Mouse (Mus musculus) cerebellum, adult 9-10 months (tissue): Measurements from ENCODE around the gene Dtnbp1.
A peak's percentile ranks its signal among the peaks of the same experiment; 100 is the strongest.

ENCODE experiments used
- DNase-seq: peaks from one replicate; pipeline ENCODE4 v3.0.0; 2022

Gene Dtnbp1

DNA sequence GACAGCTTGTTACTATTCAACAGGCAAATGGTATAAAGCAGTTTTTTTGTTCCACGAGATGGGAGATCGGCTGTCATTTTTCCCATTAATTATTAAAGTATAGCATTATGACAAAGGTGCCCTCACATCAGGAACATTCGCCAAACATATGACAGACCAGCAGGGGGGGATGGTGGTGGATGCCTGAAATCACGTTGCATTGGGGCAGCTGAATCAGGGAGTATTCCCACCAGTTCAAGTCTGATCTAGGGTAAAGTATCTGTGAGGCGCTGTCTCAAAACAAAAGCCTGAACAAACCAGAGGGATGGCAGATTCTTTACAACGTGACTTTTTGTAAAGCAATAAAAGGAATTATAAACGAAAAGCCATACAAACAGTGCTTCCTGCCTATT lies 1.1 kb downstream of the Dtnbp1 start:
- DNase-seq: peak; percentile 59

DNA sequence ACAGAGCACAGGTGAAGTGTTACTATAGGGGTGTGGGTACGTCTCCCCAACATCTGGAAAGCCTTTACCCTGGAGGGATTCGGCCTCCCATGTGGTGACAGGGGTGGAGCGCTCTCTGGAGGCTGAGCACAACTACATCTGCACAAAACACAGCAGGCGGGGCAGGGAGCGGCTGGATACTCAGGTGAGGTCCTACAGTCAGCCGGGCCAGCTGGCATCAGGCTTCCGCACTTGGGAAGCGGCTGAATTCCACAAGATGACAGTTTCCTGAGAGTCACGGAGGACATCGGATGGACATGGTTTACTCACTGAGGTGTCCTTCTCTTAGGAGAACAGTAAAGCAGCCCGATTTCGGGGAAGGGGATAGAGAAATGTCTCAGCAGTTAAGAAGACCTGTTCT lies 2.7 kb downstream of the Dtnbp1 start:
- no peak for DNase-seq

DNA sequence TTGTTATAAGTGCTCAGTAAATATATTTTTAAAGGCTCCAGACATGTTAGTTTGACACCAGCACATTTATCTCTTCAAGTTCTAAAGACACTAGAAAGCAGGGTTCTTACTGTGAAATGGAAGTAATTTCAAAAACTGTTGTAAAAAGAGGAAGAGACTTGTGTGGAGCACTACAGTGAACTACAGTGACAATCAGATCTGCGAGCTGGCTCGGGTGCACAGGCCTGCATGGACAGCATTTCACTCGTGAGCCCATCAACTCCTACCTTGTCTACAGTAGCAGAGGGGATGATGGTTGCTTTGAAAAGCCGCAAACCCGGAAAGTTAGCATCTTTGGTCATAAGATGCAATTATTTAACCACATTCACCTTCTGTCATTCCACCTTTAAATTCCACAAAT lies 5.6 kb downstream of the Dtnbp1 start:
- DNase-seq: no peak

- DNase-seq: no peak
Measured at GRCm38 (mm10) chr13:44992550-44993205, 9.3 kb downstream of the Dtnbp1 start.

- DNase-seq: no peak
Measured at GRCm38 (mm10) chr13:44991936-44992335, 10.0 kb downstream of the Dtnbp1 start.

- DNase-seq: no peak
Measured at GRCm38 (mm10) chr13:44990073-44990682, 11.8 kb downstream of the Dtnbp1 start.

GRCm38 (mm10) chr13:44986352-44986751 lies 15.6 kb downstream of the Dtnbp1 start:
- no peak for DNase-seq

DNA sequence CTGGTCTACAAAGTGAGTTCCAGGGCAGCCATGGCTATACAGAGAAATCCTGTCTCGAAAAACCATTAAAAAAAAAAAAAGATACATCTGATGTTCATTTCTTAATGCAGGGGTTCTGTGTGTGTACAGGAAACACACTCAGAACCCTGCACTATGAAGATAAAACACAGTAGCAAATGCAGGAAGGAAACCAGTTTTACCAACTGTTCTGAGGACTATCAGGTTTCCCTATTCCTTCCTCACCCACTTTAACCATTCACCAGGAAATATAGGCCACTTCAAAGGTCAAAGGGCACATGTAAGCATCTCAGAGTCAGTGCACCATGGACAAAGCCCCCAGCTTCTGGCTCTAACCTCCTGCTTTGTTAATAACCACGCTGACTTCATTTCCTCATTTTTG lies 16.6 kb downstream of the Dtnbp1 start:
- DNase-seq: no peak

DNA sequence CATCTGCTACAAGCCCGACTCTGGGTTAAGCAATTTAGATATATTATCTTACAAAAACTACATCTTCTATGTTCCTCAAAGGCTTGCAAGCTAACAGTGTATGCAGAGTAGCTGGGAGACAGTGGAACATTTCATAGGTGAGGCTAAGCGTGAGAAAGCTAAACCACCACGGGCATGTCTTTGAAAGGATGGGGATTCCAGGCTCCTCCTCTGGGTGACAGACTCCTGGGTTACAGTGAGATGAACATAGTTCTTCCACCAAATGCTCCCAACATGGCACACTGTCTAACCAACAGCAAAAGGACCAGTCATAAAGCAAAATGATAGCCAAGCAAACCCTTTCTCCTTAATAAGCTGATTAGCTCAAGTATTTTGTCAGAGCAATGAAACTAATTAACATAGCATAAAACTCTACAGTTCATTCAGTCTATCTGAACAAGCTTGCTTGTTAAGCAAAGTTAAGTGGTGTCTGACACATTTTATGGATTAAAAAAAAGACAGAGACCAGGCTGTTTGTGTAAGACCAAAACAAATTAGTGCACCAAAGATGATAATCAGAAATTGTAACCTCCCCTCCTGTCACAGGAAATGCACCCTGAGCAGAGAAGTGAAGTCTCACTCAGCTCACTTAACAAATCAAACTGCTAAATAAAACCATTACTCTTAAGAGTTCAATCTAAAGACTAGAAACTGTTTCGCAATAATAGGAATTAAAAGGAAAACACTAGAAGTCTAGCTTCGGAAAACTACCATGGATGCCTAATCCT lies 18.1 kb downstream of the Dtnbp1 start:
- no peak for DNase-seq

DNA sequence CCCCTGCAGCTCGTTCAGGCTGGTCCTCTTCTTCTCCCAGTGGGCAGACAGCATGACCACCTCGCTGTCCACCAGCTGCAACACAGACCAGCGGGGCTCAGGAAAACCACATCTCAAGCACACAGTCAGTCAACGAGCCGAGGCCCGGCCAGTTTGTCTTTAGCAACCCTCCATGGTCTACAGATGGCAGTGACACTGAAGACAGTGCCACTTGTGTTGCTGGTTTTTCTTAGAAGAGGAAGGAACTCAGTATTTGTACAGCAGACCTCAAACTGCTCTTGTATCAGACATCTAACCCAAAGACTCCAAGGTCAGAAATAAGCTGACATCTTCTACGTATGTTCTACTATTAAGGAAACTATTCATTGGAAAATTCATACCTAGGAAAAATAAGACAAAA lies 19.1 kb downstream of the Dtnbp1 start:
- no peak for DNase-seq

DNA sequence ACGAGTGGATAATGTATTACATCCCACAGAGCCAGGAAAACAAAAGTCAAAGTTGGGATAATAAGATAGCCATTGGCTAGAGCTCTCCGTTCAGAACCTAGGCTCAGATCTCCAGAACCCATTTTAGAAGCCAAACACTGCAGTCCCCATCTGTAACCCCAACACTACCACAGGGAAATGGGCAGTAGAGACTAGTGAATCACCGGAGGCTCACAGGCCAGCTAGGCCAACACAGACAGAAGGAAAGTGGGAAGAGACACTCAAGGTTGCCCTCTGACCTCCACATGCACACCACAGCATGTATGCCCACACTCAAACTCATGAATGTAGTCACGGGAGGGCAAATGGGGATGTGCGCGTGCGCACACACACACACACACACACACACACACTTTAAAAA lies 22.5 kb downstream of the Dtnbp1 start:
- no peak for DNase-seq

GRCm38 (mm10) chr13:44977483-44978141 lies 24.3 kb downstream of the Dtnbp1 start:
- DNase-seq: peak; percentile 65

DNA sequence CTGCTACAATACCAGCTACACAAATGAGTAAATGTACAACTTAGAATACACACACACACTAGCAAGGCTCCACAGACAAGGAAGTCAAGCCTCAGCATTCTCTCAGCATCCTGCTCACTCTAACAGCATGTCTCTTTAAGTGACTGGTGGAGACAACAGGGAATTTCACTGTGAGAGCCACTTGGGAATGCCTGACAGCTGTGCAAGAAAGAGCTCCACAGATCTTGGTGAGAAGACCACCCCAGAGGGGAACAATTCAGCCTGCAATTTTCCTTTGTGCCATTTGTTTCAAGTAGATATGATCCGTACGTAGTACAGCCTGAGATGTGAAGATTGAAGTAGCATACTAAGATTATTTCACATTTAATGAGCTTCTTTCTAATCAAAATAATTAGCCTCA lies 24.9 kb downstream of the Dtnbp1 start:
- DNase-seq: no peak

DNA sequence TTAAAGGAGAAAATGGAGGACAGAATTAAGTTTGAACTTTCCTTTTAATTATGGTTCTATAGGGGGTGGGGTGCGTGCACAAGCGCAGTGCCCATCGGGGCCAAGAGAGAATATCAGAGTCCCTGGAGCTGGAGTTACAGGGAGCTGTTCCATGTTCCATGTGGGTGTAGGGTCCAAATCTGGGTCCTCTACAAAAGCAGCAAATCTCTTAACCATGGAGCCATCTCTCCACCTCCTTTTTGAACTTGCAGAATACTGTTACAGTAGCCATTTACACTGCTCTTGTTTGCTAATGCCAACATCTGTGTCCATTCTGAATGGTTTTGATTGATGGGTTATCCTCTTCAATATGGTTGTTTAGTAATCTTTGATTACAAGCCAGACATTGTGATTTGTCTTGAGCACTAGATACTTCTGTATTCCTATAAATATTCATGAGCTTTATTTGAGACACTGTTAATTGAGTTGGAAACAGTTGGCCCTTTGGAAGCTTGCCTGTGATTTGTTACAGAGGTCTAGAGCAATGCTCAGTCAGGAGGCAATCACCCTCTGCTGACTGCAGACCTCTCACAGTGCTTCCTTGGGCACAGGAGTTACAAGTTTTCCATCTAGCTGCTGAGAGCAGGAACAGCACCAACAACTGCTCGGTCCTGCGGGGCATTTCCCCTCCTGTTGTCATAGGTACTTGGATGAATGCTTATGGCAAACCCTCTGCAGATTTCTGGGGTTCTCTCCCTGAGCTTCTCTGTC lies 41.2 kb downstream of the Dtnbp1 start:
- peak; percentile 31 for DNase-seq

GRCm38 (mm10) chr13:44957049-44957448 lies 44.9 kb downstream of the Dtnbp1 start:
- no peak for DNase-seq

DNA sequence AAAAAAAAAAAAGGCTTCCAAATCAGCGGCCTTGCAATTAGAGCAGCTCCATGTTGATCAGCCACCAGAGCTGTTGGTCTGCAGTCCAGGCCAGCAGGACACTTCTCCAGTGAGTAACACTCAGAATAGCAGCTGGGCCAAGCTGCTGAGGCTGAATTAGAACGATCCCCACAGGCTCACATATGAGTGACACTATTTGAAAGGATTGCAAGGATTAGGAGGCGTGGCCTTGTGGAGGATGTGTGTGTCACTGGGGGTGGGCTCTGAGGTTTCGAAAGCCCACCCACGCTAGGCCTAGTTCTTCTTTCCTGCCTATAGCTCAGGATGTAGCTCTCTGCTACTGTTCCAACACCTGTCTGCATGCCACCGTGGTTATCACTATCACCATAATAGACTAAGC lies 46.2 kb downstream of the Dtnbp1 start:
- no peak for DNase-seq

DNA sequence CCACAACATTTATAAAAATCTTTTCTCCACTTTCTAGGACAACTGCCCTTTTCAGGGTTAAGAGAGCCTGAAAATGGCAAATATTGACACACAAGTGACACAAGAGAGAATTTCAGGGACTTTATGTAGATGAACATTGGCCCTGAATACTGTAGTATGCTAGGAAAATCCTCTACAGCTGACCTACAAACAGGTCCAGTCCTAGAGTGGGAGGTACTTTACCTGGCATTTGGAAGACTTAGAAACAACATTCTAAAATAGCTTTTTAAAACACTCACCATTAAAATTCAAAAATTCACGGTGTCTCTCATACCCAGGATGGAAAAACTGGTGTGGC lies 47.7 kb downstream of the Dtnbp1 start:
- no peak for DNase-seq

- DNase-seq: no peak
Measured at GRCm38 (mm10) chr13:44953546-44954231, 48.3 kb downstream of the Dtnbp1 start.

- DNase-seq: peak; percentile 44
Measured at GRCm38 (mm10) chr13:44952393-44953086, 49.4 kb downstream of the Dtnbp1 start.

DNA sequence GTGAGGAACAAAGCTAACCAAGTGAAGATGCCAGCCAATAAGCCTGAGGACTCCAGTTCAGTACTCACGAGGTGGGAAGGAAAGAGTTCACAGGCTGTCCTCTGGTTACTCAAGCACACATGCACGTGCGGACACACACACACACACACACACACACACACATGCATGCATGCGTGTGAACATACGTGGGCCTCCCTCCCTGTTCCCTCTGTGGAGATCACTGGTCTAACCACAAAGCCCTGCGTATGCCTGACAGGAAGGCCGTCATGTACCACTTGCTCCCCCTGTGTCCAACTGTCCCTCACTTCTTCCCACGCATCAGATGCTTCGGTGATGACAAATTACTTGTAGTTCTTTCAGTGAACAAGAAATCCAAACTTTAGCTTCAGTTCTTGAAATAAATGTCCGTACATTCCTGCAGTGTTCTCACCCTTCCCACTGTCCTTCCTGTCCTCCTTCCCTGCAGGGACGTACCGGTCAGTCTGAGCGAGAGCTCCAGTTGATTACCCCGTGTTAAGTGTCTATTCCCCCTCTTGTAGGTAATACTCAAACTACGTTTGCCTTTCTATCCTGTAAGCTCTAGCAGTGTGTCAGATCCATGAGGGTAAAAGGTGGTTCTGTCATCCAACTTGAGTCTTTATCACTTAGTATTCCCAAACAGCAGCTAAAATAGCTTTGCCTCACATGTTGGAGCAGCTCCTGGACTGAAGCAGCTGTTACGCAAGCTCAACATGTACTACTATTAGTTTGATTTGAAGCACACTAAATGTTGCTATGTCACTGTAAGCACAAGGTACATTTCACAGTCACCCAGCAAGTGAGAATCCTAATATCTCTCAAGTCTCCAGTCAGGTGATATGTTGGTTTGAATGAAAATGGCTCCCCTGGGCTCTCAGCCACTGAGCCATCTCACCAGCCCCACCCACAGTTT lies 53.4 kb downstream of the Dtnbp1 start:
- DNase-seq: no peak
